9 mouse cellular contexts compared by ENCODE assay signal in genomic region chr10:130314110-130314829, GRCm38 (mm10). TPM values are rescaled to one million over a fixed set of nuclear protein-coding genes. Genes with fewer than 3 reads are reported as not detected.
DNase-seq lines count a peak whose midpoint lies in the region; ATAC-seq and TF ChIP-seq lines count a peak whose summit lies in the region.
"Had no signal": no experiment of that assay in that cellular context is flagged by ENCODE, and none has a peak within 500 bp of the region (broad histone marks: within the 10 kb centered on the region; RNA-seq: fewer than 3 reads in every experiment).

No protein-coding gene starts in this region.

- no peaks in the 10 kb centered on the region for H3K9me3 ChIP-seq in hindbrain, embryonic 13.5 days
- no peaks in the 10 kb centered on the region for H3K9me3 ChIP-seq in hindbrain, embryonic 11.5 days (ENCODE audit: control insufficient read depth, low read length)
- no peaks in the 10 kb centered on the region for H3K9me3 ChIP-seq in limb, embryonic 14.5 days (ENCODE audit: control insufficient read depth, low read length)
- H3K9me3 ChIP-seq: liver, embryonic 13.5 days had no signal

- H3K4me3 ChIP-seq in hindbrain, embryonic 13.5 days = no peak overlapping the region
- H3K4me3 ChIP-seq in hindbrain, embryonic 11.5 days (ENCODE audit: low read depth, low read length) = no peak overlapping the region
- no peak overlapping the region for H3K4me3 ChIP-seq in limb, embryonic 14.5 days (replicated peaks; ENCODE audit: low read length)
- H3K4me3 ChIP-seq: liver, embryonic 13.5 days had no signal

- H3K9ac ChIP-seq in hindbrain, embryonic 13.5 days = no peak overlapping the region
- no peak overlapping the region for H3K9ac ChIP-seq in hindbrain, embryonic 11.5 days (ENCODE audit: low read depth, low read length)
- no peak overlapping the region for H3K9ac ChIP-seq in limb, embryonic 14.5 days (ENCODE audit: low read depth, low read length, severe bottlenecking)
- H3K9ac ChIP-seq: liver, embryonic 13.5 days had no signal

- DNase-seq in hindbrain, embryonic 11.5 days (ENCODE audit: low spot score) = no peak
- peak; percentile 59 for DNase-seq in 3T3-L1 (ENCODE audit: low read depth, low spot score)
- peak; percentile 46 for DNase-seq in adipocyte (ENCODE audit: low spot score)
- DNase-seq in limb, embryonic 14.5 days (ENCODE audit: low spot score) = peak; percentile 67
- DNase-seq in spleen, postnatal 14 days (ENCODE audit: low spot score in 2 of 2) = no peak
- DNase-seq in cerebellum, adult 11-12 months = no peak
- DNase-seq in urinary bladder, postnatal 36 days (ENCODE audit: low spot score in 2 of 2) = no peak
- DNase-seq: liver, embryonic 13.5 days had no signal

- H3K27me3 ChIP-seq in hindbrain, embryonic 13.5 days = no peaks in the 10 kb centered on the region
- no peaks in the 10 kb centered on the region for H3K27me3 ChIP-seq in hindbrain, embryonic 11.5 days (ENCODE audit: control insufficient read depth, insufficient read depth, low read length)
- no peaks in the 10 kb centered on the region for H3K27me3 ChIP-seq in limb, embryonic 14.5 days (ENCODE audit: control insufficient read depth, insufficient read depth, low read length)
- H3K27me3 ChIP-seq: liver, embryonic 13.5 days had no signal

- no peaks in the 10 kb centered on the region for H3K36me3 ChIP-seq in hindbrain, embryonic 13.5 days
- no peaks in the 10 kb centered on the region for H3K36me3 ChIP-seq in hindbrain, embryonic 11.5 days (ENCODE audit: control insufficient read depth, insufficient read depth, low read length)
- no peaks in the 10 kb centered on the region for H3K36me3 ChIP-seq in limb, embryonic 14.5 days (ENCODE audit: control insufficient read depth, insufficient read depth, low read length)
- H3K36me3 ChIP-seq: liver, embryonic 13.5 days had no signal

- H3K4me1 ChIP-seq in hindbrain, embryonic 13.5 days (replicated peaks) = no peaks in the 10 kb centered on the region
- no peaks in the 10 kb centered on the region for H3K4me1 ChIP-seq in hindbrain, embryonic 11.5 days (replicated peaks; ENCODE audit: control insufficient read depth, insufficient read depth, low read length)
- H3K4me1 ChIP-seq in limb, embryonic 14.5 days (ENCODE audit: control insufficient read depth, insufficient read depth, low read length) = no peaks in the 10 kb centered on the region
- H3K4me1 ChIP-seq: liver, embryonic 13.5 days had no signal

- no peak overlapping the region for H3K27ac ChIP-seq in hindbrain, embryonic 13.5 days
- H3K27ac ChIP-seq in hindbrain, embryonic 11.5 days (ENCODE audit: low read depth, low read length) = no peak overlapping the region
- no peak overlapping the region for H3K27ac ChIP-seq in limb, embryonic 14.5 days (replicated peaks; ENCODE audit: low read depth, low read length)
- H3K27ac ChIP-seq: liver, embryonic 13.5 days had no signal

- no peak overlapping the region for H3K4me2 ChIP-seq in hindbrain, embryonic 13.5 days
- H3K4me2 ChIP-seq in hindbrain, embryonic 11.5 days (replicated peaks; ENCODE audit: low read depth, low read length) = no peak overlapping the region
- H3K4me2 ChIP-seq in limb, embryonic 14.5 days (replicated peaks; ENCODE audit: low read depth, low read length, severe bottlenecking) = no peak overlapping the region
- H3K4me2 ChIP-seq: liver, embryonic 13.5 days had no signal

- no peak for TF ChIP-seq POLR2A in limb, embryonic 14.5 days (IDR thresholded peaks at IDR 0.05; ENCODE audit: borderline replicate concordance, extremely low read depth, insufficient read depth, insufficient read length)

- WGBS in hindbrain, embryonic 13.5 days = 80% methylated on average over 2 of the region's 2 CpGs
- WGBS in hindbrain, embryonic 11.5 days = 76% methylated on average over 2 of the region's 2 CpGs
- 72% methylated on average over 2 of the region's 2 CpGs for WGBS in limb, embryonic 14.5 days

- ATAC-seq in hindbrain, embryonic 13.5 days (ENCODE audit: low FRiP score) = peak; percentile 72; the same call in 1 of the 2 replicates
- ATAC-seq in hindbrain, embryonic 11.5 days (ENCODE audit: low FRiP score) = no peak
- ATAC-seq in limb, embryonic 14.5 days (ENCODE audit: low FRiP score, low read depth) = peak; percentile 89

RNA-seq across cellular contexts. Expression of gene Tespa1, which starts 8.4 kb away (rescaled TPM):
- not detected in 2 replicates for polyA plus RNA-seq in hindbrain, embryonic 13.5 days (2015; fragmentation: Nextera tagmentation; extraction: Ambion mirVana)
- polyA plus RNA-seq in hindbrain, embryonic 11.5 days (2014; fragmentation: Nextera tagmentation; extraction: Ambion mirVana) = 0.18 and 0.26 TPM in 2 replicates
- 0.93 and 1.8 TPM in 2 replicates for polyA plus RNA-seq in limb, embryonic 14.5 days (2012; rRNA removed)
- polyA plus RNA-seq in limb, embryonic 14.5 days (2014; fragmentation: Nextera tagmentation; extraction: Ambion mirVana) = 1.9 and 2.3 TPM in 2 replicates

RNA-seq across cellular contexts. Expression of gene Neurod4, which starts 34.2 kb away (rescaled TPM):
- polyA plus RNA-seq in hindbrain, embryonic 13.5 days (2015; fragmentation: Nextera tagmentation; extraction: Ambion mirVana) = 2.7 and 6.7 TPM in 2 replicates
- 22.3 and 23.3 TPM in 2 replicates for polyA plus RNA-seq in hindbrain, embryonic 11.5 days (2014; fragmentation: Nextera tagmentation; extraction: Ambion mirVana)
- not detected in 2 replicates for polyA plus RNA-seq in limb, embryonic 14.5 days (2012; rRNA removed)
- polyA plus RNA-seq in limb, embryonic 14.5 days (2014; fragmentation: Nextera tagmentation; extraction: Ambion mirVana) = 0.06 TPM in 1 of 2 replicates, not detected in the other
- polyA plus RNA-seq: liver, embryonic 13.5 days had no signal

Comparison
In these comparisons a context has a peak if more than half of its experiments do, and no peak if none do; other contexts are left out.
1. DNase-seq: peak in 3T3-L1 (single experiment), adipocyte (single experiment) and limb, embryonic 14.5 days (single experiment); none in hindbrain, embryonic 11.5 days (single experiment), spleen, postnatal 14 days (0 of 2), cerebellum, adult 11-12 months (single experiment) and urinary bladder, postnatal 36 days (0 of 2).